Mouse (Mus musculus): ENCODE results near the gene Brd4. TPM values are rescaled to one million over a fixed set of nuclear protein-coding genes. Genes with fewer than 3 reads are reported as not detected.
A peak's percentile ranks its signal among the peaks of the same experiment; 100 is the strongest.

Brd4 gene
- polyA plus RNA-seq, 2 experiments = 80.0 to 97.3 TPM

GRCm38 (mm10) chr17:32321390-32321734 lies 36.8 kb upstream of the Brd4 start:
- DNase-seq (ENCODE audit: low spot score) (no peak), ATAC-seq (ENCODE audit: low FRiP score, low read depth) (peak; percentile 50)
- Histone ChIP-seq H3K27ac (replicated peaks; ENCODE audit: low read depth, low read length) (peak overlapping the region; percentile 74), H3K36me3 (ENCODE audit: control insufficient read depth, insufficient read depth, low read length) (peaks cover 40% of the 10 kb centered on the region), H3K9me3 (ENCODE audit: control insufficient read depth, low read length) (no peaks in the 10 kb centered on the region), H3K9ac (ENCODE audit: low read depth, low read length, severe bottlenecking) (peak overlapping the region; percentile 89), H3K4me1 (ENCODE audit: control insufficient read depth, insufficient read depth, low read length) (peaks cover 10% of the 10 kb centered on the region), H3K4me3 (replicated peaks; ENCODE audit: low read length) (peak overlapping the region; percentile 95), H3K27me3 (ENCODE audit: control insufficient read depth, insufficient read depth, low read length) (no peaks in the 10 kb centered on the region), H3K4me2 (replicated peaks; ENCODE audit: low read depth, low read length, severe bottlenecking) (peak overlapping the region; percentile 80)
- under 1% methylated on average over 23 of the region's 23 CpGs for WGBS
- TF ChIP-seq POLR2A (IDR thresholded peaks at IDR 0.05; ENCODE audit: borderline replicate concordance, extremely low read depth, insufficient read depth, insufficient read length) = peak; percentile 74; the same call in 1 of the 2 replicates

GRCm38 (mm10) chr17:32320597-32321389 lies 36.3 kb upstream of the Brd4 start, which contains the start of gene Akap8:
Gene Akap8 (minus strand): TSS chr17:32321238.
- TF ChIP-seq POLR2A (IDR thresholded peaks at IDR 0.05; ENCODE audit: borderline replicate concordance, extremely low read depth, insufficient read depth, insufficient read length) = peak; percentile 42; the same call in 1 of the 2 replicates
- Histone ChIP-seq H3K36me3 (ENCODE audit: control insufficient read depth, insufficient read depth, low read length) (peaks cover 41% of the 10 kb centered on the region), H3K27ac (replicated peaks; ENCODE audit: low read depth, low read length) (peak within 1 kb of the TSS; percentile 93), H3K4me2 (replicated peaks; ENCODE audit: low read depth, low read length, severe bottlenecking) (peak within 1 kb of the TSS; percentile 80), H3K27me3 (ENCODE audit: control insufficient read depth, insufficient read depth, low read length) (no peaks in the 10 kb centered on the region), H3K9me3 (ENCODE audit: control insufficient read depth, low read length) (no peaks in the 10 kb centered on the region), H3K9ac (ENCODE audit: low read depth, low read length, severe bottlenecking) (peak within 1 kb of the TSS; percentile 89), H3K4me3 (replicated peaks; ENCODE audit: low read length) (peak within 1 kb of the TSS; percentile 95), H3K4me1 (ENCODE audit: control insufficient read depth, insufficient read depth, low read length) (peaks cover 10% of the 10 kb centered on the region)
- DNase-seq (ENCODE audit: low spot score) = peak; percentile 99
- under 1% methylated on average over 82 of the region's 83 CpGs for WGBS
- peak; percentile 95 for ATAC-seq (ENCODE audit: low FRiP score, low read depth)

- ATAC-seq (ENCODE audit: low FRiP score, low read depth) (no peak), DNase-seq (ENCODE audit: low spot score) (no peak)
These were observed 35.4 kb upstream of the Brd4 start for GRCm38 (mm10) chr17:32319950-32320349.

GRCm38 (mm10) chr17:32317708-32318107 lies 33.2 kb upstream of the Brd4 start:
- H3K4me3 ChIP-seq (replicated peaks; ENCODE audit: low read length) = no peak overlapping the region
- H3K36me3 ChIP-seq (ENCODE audit: control insufficient read depth, insufficient read depth, low read length) = peaks cover 58% of the 10 kb centered on the region
- H3K27me3 ChIP-seq (ENCODE audit: control insufficient read depth, insufficient read depth, low read length) = no peaks in the 10 kb centered on the region
- H3K9ac ChIP-seq (ENCODE audit: low read depth, low read length, severe bottlenecking) = no peak overlapping the region
- H3K4me1 ChIP-seq (ENCODE audit: control insufficient read depth, insufficient read depth, low read length) = peaks cover 10% of the 10 kb centered on the region
- no peak for TF ChIP-seq POLR2A (IDR thresholded peaks at IDR 0.05; ENCODE audit: borderline replicate concordance, extremely low read depth, insufficient read depth, insufficient read length)
- no peak overlapping the region for H3K4me2 ChIP-seq (replicated peaks; ENCODE audit: low read depth, low read length, severe bottlenecking)
- no peak for ATAC-seq (ENCODE audit: low FRiP score, low read depth)
- no peak overlapping the region for H3K27ac ChIP-seq (replicated peaks; ENCODE audit: low read depth, low read length)
- H3K9me3 ChIP-seq (ENCODE audit: control insufficient read depth, low read length) = no peaks in the 10 kb centered on the region
- WGBS = 83% methylated on average over 3 of the region's 3 CpGs
- DNase-seq (ENCODE audit: low spot score) = no peak

More at GRCm38 (mm10) chr17:32319950-32320349, 35.4 kb upstream of the Brd4 start:
- peak overlapping the region; percentile 89 for H3K9ac ChIP-seq (ENCODE audit: low read depth, low read length, severe bottlenecking)
- no peak for TF ChIP-seq POLR2A (IDR thresholded peaks at IDR 0.05; ENCODE audit: borderline replicate concordance, extremely low read depth, insufficient read depth, insufficient read length)
- peak overlapping the region; percentile 78 for H3K4me2 ChIP-seq (replicated peaks; ENCODE audit: low read depth, low read length, severe bottlenecking)
- WGBS = 0% methylated on average over 7 of the region's 7 CpGs
- peak overlapping the region; percentile 93 for H3K27ac ChIP-seq (replicated peaks; ENCODE audit: low read depth, low read length)
- H3K4me1 ChIP-seq (ENCODE audit: control insufficient read depth, insufficient read depth, low read length) = peaks cover 10% of the 10 kb centered on the region
- H3K4me3 ChIP-seq (replicated peaks; ENCODE audit: low read length) = peak overlapping the region; percentile 95
- peaks cover 48% of the 10 kb centered on the region for H3K36me3 ChIP-seq (ENCODE audit: control insufficient read depth, insufficient read depth, low read length)
- H3K27me3 ChIP-seq (ENCODE audit: control insufficient read depth, insufficient read depth, low read length) = no peaks in the 10 kb centered on the region
- no peaks in the 10 kb centered on the region for H3K9me3 ChIP-seq (ENCODE audit: control insufficient read depth, low read length)

- 92% methylated on average over 8 of the region's 8 CpGs for WGBS
- Histone ChIP-seq H3K9me3 (ENCODE audit: control insufficient read depth, low read length) (no peaks in the 10 kb centered on the region), H3K27ac (replicated peaks; ENCODE audit: low read depth, low read length) (no peak overlapping the region), H3K4me2 (replicated peaks; ENCODE audit: low read depth, low read length, severe bottlenecking) (no peak overlapping the region), H3K9ac (ENCODE audit: low read depth, low read length, severe bottlenecking) (no peak overlapping the region), H3K4me1 (ENCODE audit: control insufficient read depth, insufficient read depth, low read length) (peaks cover 8% of the 10 kb centered on the region), H3K36me3 (ENCODE audit: control insufficient read depth, insufficient read depth, low read length) (peaks cover 64% of the 10 kb centered on the region), H3K4me3 (replicated peaks; ENCODE audit: low read length) (no peak overlapping the region), H3K27me3 (ENCODE audit: control insufficient read depth, insufficient read depth, low read length) (no peaks in the 10 kb centered on the region)
- TF ChIP-seq POLR2A (IDR thresholded peaks at IDR 0.05; ENCODE audit: borderline replicate concordance, extremely low read depth, insufficient read depth, insufficient read length) = no peak
- ATAC-seq (ENCODE audit: low FRiP score, low read depth) = no peak
- no peak for DNase-seq (ENCODE audit: low spot score)
These were observed 32.5 kb upstream of the Brd4 start for GRCm38 (mm10) chr17:32317032-32317431.
